Mouse (Mus musculus): Measurements from ENCODE around the gene Krtap4-13.
"Not testable (repeated sequence)": the region's sequence is repeated elsewhere in the genome, so short reads cannot be mapped to it uniquely, and the experiment has no call there.

The Krtap4-13 gene

DNA sequence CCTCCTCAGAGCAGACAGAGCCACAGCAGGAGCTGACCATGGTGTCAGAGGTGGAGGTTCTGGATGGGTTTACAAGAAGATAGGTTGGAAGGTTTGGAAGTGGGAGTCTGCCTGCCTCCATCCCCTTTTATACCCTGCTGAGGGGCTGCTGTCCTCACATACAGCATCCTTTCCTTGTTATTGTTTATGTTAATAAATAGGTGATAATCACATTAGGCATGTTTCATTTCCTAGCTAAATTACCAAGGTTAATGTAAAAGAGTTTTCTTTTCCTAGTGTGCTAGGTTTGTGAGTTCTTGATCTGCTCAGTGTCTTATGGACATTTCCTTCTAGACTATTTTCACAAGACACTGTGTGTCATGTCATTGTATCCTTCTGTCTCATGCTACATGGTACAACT, at the start of gene Krtap4-13:
Gene Krtap4-13 (minus strand): TSS at position 101 of the 400 bp plus-strand sequence.
- DNase-seq = not testable (repeated sequence)

DNA sequence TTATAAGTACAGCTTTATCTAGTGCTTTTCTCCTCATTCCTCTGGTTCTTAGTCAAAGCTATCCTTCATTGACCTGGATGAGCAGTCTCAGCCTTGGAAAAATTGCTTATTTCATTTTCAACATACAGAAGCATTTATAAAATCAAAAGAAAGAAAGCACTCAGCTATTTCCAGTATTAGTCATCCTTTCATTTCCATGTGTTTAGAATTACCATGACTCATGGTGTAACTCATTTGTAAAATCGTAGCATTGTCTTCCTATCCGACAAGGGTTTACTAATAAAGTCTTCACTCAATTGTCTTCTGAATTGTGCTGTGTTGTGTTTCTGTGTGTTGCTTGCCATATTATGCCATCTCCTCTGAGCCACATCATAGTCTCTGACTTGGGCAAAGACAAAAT, 49.1 kb upstream of the Krtap4-13 start:
- no peak for DNase-seq

DNA sequence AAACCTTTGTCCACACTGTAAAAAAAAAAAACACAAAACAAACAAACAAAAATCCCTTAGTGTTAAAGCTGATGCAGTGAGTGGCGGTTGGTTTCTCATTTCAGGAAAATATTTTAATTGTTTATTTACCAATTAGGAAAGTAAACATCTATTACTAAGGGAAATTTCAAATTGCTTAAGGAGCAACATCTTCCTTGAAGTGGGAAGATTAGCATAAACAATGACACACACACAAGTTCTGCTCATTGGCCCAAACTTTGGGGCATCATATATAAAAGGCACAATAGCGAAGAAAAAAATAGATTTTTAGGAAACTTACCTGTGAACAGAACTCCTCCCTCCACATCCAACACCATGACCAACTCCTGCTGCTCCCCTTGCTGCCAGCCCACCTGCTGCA, 47.9 kb upstream of the Krtap4-13 start, which contains the start of gene Gm11568:
Gene Gm11568 (plus strand): TSS at position 301 of the 400 bp plus-strand sequence.
- no peak for DNase-seq

DNA sequence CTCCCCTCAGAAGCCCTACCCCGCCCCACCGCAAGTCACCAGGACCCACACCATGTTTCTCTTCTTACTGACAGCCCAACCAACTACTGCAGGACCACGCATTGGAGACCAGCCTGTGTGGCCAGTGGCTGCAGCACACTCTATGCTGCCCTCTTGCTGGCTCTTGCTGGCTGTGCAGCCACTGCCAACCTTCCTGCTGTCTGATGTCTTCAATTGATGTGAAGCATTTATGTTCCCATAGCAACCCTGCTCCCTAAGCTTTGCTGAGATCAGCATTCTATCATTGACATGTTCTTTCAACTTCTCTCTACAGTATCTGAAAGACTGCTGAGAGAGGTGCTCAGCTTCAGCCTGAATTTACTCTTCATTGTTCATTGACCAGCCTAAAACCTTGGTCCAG, 44.4 kb upstream of the Krtap4-13 start:
- no peak for DNase-seq

DNA sequence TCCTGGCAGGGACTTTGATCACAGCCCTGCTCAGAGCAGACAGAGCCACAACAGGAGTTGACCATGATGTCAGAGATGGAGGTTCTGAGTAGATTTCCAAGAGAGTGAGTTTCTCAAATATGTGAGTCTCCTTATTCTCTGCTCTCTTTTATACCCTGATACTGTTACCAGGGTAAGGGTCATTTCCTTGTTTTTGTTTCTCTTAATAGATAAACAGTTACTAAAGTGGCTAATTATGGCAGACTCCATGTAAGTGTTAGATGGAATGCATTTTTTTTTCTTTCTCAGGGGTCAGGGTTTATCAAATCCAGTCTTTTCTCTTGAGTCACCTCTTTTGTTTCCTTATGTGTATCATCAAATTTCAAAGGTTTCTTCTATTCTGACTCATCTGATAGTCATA, 41.8 kb upstream of the Krtap4-13 start, which contains the start of gene Krtap4-16:
Gene Krtap4-16 (minus strand): TSS at position 101 of the 400 bp plus-strand sequence.
- no peak for DNase-seq

DNA sequence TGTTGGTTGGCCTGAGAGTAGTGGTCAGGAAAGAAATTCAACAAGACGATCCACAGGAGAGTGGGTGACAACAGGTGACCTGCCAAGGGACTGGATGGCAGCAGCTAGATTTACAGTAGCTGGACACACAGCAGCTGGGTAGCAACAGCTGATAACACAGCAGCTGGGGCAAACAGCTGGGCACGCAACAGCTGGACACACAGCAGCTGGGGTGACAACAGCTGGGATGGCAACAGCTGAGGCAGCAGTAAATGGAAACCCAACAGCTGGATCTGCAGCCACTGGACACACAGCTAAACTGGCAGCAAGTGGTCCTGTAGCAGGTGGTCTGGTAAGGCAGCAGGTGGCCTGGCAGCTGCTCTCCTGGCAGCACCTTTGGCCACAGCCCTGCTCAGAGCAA, 37.1 kb upstream of the Krtap4-13 start:
- no peak for DNase-seq

DNA sequence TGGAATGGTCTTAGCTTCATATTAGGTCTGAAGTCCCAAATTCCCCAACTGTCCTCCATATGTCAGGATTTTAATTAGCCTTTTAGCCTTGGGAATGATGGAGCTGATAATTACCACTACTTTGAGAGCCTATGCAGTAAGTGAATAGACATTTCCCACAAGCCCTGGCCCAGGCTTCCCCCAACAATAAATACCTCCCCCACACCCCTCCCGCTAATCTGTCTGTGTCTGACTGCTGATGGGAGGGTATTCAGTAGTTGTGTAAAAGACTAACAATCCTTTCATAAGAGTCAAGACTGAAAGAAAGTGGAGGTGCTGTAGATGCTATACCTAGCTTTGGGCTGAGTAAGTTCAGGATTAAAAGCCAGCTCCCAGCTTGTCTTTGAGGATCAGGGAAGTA, 32.5 kb upstream of the Krtap4-13 start:
- no peak for DNase-seq

DNA sequence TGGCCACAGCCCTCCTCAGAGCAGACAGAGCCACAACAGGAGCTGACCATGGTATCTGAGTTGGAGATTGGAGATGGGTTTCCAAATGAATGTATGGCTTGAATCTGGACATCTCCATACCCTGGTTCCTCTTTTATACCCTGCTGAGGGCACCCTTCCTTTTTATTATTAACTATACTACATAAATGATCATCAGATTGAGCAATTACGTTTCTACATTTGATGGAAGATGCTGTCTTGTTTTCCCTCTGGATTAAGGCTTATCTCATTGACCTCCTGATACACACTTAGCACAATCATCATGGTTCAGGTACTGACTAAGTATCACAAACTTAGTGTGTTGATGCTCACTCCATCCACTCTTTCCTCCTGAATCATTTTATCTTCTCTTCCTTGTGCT, 28.3 kb upstream of the Krtap4-13 start, which contains the start of gene 2300003K06Rik:
Gene 2300003K06Rik (minus strand): TSS at position 101 of the 400 bp plus-strand sequence.
- DNase-seq = no peak

DNA sequence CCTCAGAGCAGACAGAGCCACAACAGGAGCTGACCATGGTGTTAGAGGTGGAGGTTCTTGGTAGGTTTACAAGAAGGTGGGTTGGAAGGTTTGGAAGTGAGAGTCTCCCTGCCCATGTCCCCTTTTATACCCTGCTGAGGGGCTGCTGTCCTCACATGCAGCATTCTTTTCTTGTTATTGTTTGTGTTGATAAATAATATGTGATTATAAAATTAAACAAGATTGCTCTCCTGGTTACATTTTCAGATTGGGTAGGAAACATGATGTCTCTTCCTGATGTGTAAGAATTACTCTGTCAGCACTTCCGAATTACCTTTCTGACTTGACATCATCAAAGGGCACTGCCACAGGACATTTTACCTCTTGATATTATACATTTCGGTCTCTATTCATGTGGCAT, 5.9 kb upstream of the Krtap4-13 start, which contains the start of gene Gm11564:
Gene Gm11564 (minus strand): TSS at position 101 of the 400 bp plus-strand sequence.
- DNase-seq = not testable (repeated sequence)

DNA sequence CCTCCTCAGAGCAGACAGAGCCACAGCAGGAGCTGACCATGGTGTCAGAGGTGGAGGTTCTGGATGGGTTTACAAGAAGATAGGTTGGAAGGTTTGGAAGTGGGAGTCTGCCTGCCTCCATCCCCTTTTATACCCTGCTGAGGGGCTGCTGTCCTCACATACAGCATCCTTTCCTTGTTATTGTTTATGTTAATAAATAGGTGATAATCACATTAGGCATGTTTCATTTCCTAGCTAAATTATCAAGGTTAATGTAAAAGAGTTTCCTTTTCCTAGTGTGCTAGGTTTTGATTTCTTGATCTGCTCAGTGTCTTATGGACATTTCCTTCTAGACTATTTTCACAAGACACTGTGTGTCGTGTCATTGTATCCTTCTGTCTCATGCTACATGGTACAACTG, 5.3 kb downstream of the Krtap4-13 start, which contains the start of gene Gm11554:
Gene Gm11554 (minus strand): TSS at position 101 of the 400 bp plus-strand sequence.
- not testable (repeated sequence) for DNase-seq

DNA sequence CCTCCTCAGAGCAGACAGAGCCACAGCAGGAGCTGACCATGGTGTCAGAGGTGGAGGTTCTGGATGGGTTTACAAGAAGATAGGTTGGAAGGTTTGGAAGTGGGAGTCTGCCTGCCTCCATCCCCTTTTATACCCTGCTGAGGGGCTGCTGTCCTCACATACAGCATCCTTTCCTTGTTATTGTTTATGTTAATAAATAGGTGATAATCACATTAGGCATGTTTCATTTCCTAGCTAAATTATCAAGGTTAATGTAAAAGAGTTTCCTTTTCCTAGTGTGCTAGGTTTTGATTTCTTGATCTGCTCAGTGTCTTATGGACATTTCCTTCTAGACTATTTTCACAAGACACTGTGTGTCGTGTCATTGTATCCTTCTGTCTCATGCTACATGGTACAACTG, 10.9 kb downstream of the Krtap4-13 start, which contains the start of gene Gm11569:
Gene Gm11569 (minus strand): TSS at position 101 of the 400 bp plus-strand sequence.
- DNase-seq = not testable (repeated sequence)

DNA sequence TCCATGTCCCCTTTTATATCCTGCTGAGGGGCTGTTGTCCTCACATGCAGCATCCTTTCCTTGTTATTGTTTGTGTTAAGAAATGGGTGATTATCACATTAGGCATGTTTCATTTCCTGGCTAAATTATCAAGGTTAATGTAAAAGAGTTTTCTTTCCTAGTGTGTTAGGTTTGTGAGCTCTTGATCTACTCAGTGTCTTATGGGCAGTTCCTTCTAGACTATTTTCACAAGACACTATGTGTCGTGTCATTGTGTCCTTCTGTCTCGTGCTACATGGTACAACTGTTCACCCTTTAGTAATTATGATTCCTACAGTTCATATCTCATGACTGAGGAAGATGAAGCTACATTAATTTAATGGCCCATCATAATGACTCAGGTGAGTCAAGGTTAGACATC, 16.3 kb downstream of the Krtap4-13 start, which contains the start of gene Gm11596:
Gene Gm11596 (minus strand): TSS at position 101 of the 400 bp plus-strand sequence.
- DNase-seq = no peak

DNA sequence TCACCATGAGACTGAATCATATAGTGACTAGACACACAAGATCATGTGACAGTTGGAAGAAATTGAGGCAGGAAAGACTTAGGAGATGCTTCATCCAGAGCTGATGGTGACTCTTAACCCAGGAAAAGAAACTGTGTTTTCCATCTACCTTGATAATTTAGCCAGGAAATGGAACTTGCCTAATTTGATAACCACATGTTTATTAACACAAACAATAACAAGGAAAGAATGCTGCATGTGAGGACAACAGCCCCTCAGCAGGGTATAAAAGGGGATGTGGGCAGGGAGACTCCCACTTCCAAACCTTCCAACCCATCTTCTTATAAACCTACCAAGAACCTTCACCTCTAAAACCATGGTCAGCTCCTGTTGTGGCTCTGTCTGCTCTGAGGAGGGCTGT, 24.8 kb downstream of the Krtap4-13 start, which contains the start of gene Krtap4-9:
Gene Krtap4-9 (plus strand): TSS at position 301 of the 400 bp plus-strand sequence.
- not testable (repeated sequence) for DNase-seq

DNA sequence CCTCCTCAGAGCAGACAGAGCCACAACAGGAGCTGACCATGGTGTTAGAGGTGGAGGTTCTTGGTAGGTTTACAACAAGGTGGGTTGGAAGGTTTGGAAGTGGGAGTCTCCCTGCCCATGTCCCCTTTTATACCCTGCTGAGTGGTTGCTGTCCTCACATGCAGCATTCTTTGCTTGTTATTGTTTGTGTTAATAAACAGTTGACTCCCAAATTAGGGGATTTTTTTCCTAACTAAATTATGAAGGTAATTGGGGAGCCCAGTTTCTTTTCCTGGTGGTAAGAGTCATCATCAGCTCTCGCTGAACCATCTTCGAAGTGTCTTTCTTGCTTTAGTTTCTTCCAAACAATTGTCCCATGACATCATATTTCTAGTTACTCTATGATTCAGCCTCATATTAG, 29.1 kb downstream of the Krtap4-13 start, which contains the start of gene Krtap4-8:
Gene Krtap4-8 (minus strand): TSS at position 101 of the 400 bp plus-strand sequence.
- DNase-seq = no peak

DNA sequence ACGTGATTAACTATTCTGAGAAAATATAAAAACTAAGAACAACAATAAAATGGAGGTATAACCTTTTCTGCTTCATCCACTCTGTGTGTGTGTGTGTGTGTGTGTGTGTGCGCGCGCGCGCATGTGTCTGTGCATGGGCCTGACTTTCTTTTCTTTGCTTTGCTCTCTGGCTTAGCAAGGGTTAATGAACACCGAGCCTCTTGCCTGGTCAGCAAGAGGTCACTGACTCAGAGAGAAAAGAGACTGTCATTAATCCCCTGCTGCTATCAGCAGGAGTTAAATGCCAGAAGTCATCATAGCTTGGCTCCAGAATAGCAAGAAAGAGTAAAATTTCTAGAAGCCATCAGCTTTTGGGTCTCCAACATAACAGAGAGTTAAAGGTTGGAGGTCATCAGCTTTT, 31.3 kb downstream of the Krtap4-13 start:
- no peak for DNase-seq

DNA sequence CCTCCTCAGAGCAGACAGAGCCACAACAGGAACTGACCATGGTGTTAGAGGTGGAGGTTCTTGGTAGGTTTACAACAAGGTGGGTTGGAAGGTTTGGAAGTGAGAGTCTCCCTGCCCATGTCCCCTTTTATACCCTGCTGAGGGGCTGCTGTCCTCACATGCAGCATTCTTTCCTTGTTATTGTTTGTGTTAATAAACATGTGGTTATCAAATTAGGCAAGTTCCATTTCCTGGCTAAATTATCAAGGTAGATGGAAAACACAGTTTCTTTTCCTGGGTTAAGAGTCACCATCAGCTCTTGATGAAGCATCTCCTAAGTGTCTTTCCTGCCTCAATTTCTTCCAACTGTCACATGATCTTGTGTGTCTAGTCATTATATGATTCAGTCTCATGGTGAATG, 36.9 kb downstream of the Krtap4-13 start, which contains the start of gene Gm11595:
Gene Gm11595 (minus strand): TSS at position 101 of the 400 bp plus-strand sequence.
- DNase-seq = not testable (repeated sequence)

DNA sequence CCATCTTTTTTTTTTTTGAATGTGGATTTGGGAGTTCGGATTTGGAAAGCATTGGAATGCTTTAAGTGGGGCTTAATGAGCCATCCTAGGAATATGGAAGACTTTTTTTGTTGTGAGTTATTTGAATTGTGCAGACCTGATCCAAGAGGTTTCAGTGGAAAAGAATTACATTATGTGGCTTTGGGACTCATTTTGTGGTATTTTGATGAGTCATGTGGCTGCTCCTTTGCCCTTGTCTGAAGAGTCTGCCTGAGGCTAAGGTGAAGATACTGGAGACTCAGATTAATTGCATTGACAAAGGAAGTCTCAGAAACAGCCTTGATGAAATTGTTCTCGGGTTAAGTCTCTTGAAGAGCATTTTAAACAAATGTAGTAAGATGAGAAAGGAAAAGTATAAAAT, 41.3 kb downstream of the Krtap4-13 start:
- no peak for DNase-seq
